Mouse (Mus musculus) left cerebral cortex, adult 18-20 months (tissue): ENCODE measurements around the gene Ap2m1. TPM values are rescaled to one million over a fixed set of nuclear protein-coding genes. Genes with fewer than 3 reads are reported as not detected.

Source experiments
- DNase-seq, 2 experiments: peaks; one replicate each; pipeline ENCODE4 v3.0.0; 2021 to 2022; ENCODE audit warnings: low spot score in 2 of 2, mixed read lengths in 1 of 2
- total RNA-seq, 2 experiments: library from RNA; stranded (reverse); gene quantifications; 2 replicates each; pipeline ENCODE4 v1.2.3; 2021

Ap2m1 gene
- total RNA-seq, 2 experiments from 2014 or later: 826 to 873 TPM

GRCm38 (mm10) chr16:20528779-20529178 lies 6.5 kb upstream of the Ap2m1 start:
- no peak for DNase-seq

GRCm38 (mm10) chr16:20529375-20529774 lies 5.9 kb upstream of the Ap2m1 start:
- DNase-seq: no peak

GRCm38 (mm10) chr16:20530941-20531340 lies 4.3 kb upstream of the Ap2m1 start:
- no peak for DNase-seq

- no peak for DNase-seq
Observed at GRCm38 (mm10) chr16:20534617-20535295, 522 bp upstream of the Ap2m1 start.

- no peak for DNase-seq
Observed at GRCm38 (mm10) chr16:20536081-20536665, 895 bp downstream of the Ap2m1 start.

- DNase-seq: peak; percentile 16 to 29
Observed at GRCm38 (mm10) chr16:20537071-20537471, 1.8 kb downstream of the Ap2m1 start.

- DNase-seq: no peak
Observed at GRCm38 (mm10) chr16:20537601-20538320, 2.5 kb downstream of the Ap2m1 start.

GRCm38 (mm10) chr16:20539649-20540048 lies 4.4 kb downstream of the Ap2m1 start:
- no peak for DNase-seq

GRCm38 (mm10) chr16:20540438-20540837 lies 5.2 kb downstream of the Ap2m1 start:
- no peak for DNase-seq

- no peak for DNase-seq
Observed at GRCm38 (mm10) chr16:20545696-20546095, 10.4 kb downstream of the Ap2m1 start.

GRCm38 (mm10) chr16:20547423-20547822 lies 12.1 kb downstream of the Ap2m1 start:
- DNase-seq: no peak

- peak; percentile 97 to 99 for DNase-seq
Observed at GRCm38 (mm10) chr16:20548096-20548948, 13.0 kb downstream of the Ap2m1 start, which contains the start of gene Abcf3. Gene Abcf3, plus strand, starts transcription at chr16:20548577.

- DNase-seq: no peak
Observed at GRCm38 (mm10) chr16:20549161-20549560, 13.9 kb downstream of the Ap2m1 start.

GRCm38 (mm10) chr16:20551691-20552090 lies 16.4 kb downstream of the Ap2m1 start:
- no peak for DNase-seq

GRCm38 (mm10) chr16:20552594-20552993 lies 17.3 kb downstream of the Ap2m1 start:
- no peak for DNase-seq

- no peak for DNase-seq
Observed at GRCm38 (mm10) chr16:20555000-20555399, 19.7 kb downstream of the Ap2m1 start.

GRCm38 (mm10) chr16:20557381-20557780 lies 22.1 kb downstream of the Ap2m1 start:
- no peak for DNase-seq

- no peak for DNase-seq
Observed at GRCm38 (mm10) chr16:20565075-20565474, 29.8 kb downstream of the Ap2m1 start.

- peak; percentile 24 to 44 for DNase-seq
Observed at GRCm38 (mm10) chr16:20589366-20589938, 54.2 kb downstream of the Ap2m1 start, which contains the start of gene Vwa5b2. Gene Vwa5b2, plus strand, starts transcription at chr16:20589471.

- peak; percentile 58 to 77 for DNase-seq
Observed at GRCm38 (mm10) chr16:20589939-20590679, 54.8 kb downstream of the Ap2m1 start.
